Mouse (Mus musculus): Measurements from ENCODE around the gene Eri3. TPM values are rescaled to one million over a fixed set of nuclear protein-coding genes. Genes with fewer than 3 reads are reported as not detected.
A peak's percentile ranks its signal among the peaks of the same experiment; 100 is the strongest.

The Eri3 gene
- polyA plus RNA-seq, 1 experiment from 2014 or later = 140 TPM

DNA sequence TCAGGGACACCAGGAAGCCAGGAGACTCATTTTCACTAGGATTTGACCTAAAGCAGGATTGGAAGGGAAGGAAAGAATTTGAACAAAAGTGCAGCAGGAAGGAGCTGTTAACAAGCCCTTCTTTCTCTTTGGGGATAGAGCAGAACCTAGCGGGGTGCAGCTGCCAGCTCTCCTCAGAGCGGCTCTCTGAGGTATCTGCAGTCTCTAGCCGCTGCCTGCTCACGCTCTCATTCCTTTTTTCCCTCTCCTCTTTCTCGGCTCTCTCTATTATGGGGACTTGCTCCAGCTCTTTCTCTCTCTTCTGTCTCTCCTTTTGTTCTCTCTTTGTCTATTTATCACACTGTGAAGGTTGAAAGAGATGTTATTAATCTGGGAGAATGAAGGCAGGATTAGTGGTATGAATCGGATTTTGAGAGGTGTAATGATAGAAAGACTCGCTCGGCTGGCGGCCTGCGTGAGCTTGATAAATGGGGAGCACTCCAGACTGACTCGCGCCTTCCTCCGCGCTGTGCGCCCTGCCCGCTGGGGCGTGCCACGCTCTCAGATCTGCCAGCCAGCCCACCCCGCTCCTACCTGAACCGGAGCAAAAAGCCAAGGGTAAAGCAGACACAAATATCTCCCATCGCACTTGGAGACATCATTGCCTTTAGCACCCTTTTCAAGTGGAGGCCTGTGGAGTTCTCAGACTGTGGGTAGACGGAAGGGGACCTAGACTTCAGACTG, 86.9 kb downstream of the Eri3 start:
- H3K4me2 ChIP-seq (ENCODE audit: low read depth, severe bottlenecking) = no peak overlapping the region
- no peak overlapping the region for H3K27ac ChIP-seq (replicated peaks; ENCODE audit: low read depth, low read length)
- DNase-seq (ENCODE audit: low spot score) (no peak), ATAC-seq (ENCODE audit: insufficient number of reproducible peaks, low FRiP score, low TSS enrichment, low read depth) (no peak)
- no peaks in the 10 kb centered on the region for H3K4me1 ChIP-seq (ENCODE audit: control insufficient read depth, insufficient read depth, low read length)
- no peak overlapping the region for H3K9ac ChIP-seq (ENCODE audit: low read length)
- H3K9me3 ChIP-seq (ENCODE audit: control insufficient read depth, low read length) = no peaks in the 10 kb centered on the region
- H3K27me3 ChIP-seq (ENCODE audit: control insufficient read depth, insufficient read depth, low read length) = no peaks in the 10 kb centered on the region
- no peak overlapping the region for H3K4me3 ChIP-seq (ENCODE audit: low read depth, low read length)
- WGBS = 81% methylated on average over 22 of the region's 22 CpGs
- no peaks in the 10 kb centered on the region; the same call in 1 of the 2 replicates for H3K36me3 ChIP-seq (ENCODE audit: control insufficient read depth, insufficient read depth, low read length)

DNA sequence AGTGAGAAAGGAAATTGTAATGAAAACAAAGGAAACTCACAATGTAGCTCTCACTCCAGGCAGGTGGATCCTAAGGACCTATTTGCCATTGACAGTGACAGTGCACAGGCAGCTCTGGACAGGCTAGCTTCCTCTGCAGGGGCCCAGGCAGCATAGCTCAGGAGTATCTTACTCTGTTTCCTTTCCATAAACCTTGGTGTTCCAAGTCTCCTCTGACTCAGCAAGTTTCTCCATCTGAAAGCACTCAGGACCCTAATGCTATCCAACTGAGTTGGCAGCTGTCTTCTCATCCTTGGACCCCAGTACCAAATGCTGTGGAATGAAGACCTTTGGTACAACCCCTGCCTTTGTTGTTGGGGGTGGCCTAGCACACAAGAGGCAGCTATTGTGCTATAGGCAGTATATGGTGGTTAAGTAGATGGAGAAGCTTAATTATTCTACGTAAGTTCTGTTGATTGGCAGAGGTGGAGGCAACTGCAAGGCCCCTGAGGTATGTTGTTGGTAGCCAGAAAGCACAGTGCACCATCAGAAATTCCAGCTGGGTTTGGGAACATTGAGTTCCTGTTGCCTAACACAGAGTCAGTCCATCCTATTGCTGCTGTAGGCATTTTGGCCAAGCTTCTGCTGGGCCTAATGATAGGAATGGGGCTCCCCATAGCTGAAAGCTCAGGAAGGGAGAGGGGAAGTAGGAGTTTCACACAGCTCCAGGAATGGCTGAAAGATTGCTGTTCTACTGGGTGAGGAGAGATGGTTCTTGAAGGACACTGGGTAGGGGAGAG, 90.9 kb downstream of the Eri3 start:
- WGBS = 86% methylated on average over 1 of the region's 1 CpGs
- H3K4me3 ChIP-seq (ENCODE audit: low read depth, low read length) = no peak overlapping the region
- H3K9ac ChIP-seq (ENCODE audit: low read length) = no peak overlapping the region
- DNase-seq (ENCODE audit: low spot score) (no peak), ATAC-seq (ENCODE audit: insufficient number of reproducible peaks, low FRiP score, low TSS enrichment, low read depth) (no peak)
- H3K9me3 ChIP-seq (ENCODE audit: control insufficient read depth, low read length) = no peaks in the 10 kb centered on the region
- no peaks in the 10 kb centered on the region for H3K27me3 ChIP-seq (ENCODE audit: control insufficient read depth, insufficient read depth, low read length)
- no peaks in the 10 kb centered on the region for H3K36me3 ChIP-seq (ENCODE audit: control insufficient read depth, insufficient read depth, low read length)
- H3K4me1 ChIP-seq (ENCODE audit: control insufficient read depth, insufficient read depth, low read length) = peaks cover 16% of the 10 kb centered on the region
- no peak overlapping the region for H3K4me2 ChIP-seq (ENCODE audit: low read depth, severe bottlenecking)
- H3K27ac ChIP-seq (replicated peaks; ENCODE audit: low read depth, low read length) = no peak overlapping the region

DNA sequence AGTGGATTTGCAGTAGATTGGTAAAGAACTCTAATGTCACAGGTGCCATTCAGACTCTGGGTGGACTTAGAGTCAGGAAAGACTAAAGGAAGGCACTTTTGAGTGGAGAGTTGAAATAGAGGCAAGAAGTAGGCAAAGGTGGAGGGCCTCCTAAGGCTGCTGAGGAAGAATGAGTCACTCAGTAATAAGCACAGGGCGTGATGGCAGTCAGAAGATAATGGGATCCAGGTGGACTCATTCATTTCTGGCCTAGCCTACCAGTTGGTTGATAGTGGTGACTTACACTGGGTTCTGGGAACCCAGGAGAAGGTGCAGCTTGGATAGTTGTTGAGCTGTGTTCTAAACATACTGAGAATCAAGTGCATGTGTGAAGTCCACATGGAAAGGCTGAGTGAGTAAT, 91.6 kb downstream of the Eri3 start:
- H3K4me1 ChIP-seq (ENCODE audit: control insufficient read depth, insufficient read depth, low read length) = peaks cover 21% of the 10 kb centered on the region
- WGBS = 64% methylated on average over 1 of the region's 1 CpGs

DNA sequence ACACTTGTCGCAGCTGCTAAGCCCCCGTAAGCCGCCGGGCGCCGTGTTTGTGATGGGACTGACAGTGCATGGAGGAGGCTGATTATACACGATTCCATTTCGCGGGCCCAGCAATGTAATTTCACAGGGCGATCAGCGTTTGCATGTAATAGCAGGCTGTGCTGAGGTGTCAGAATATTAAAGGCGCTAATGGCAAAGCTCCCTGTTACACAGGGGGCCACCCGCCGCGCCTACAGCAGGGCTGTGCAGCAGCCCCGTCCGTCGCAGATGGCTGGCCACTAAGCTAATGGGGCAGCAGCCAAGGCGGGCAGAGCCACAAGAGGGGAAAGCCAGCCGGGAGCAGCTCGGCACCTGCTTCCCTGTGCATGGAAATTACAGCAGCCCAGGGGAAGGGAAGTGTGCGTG, 94.9 kb downstream of the Eri3 start:
- Histone ChIP-seq H3K9ac (ENCODE audit: low read length) (no peak overlapping the region), H3K4me2 (ENCODE audit: low read depth, severe bottlenecking) (no peak overlapping the region), H3K27me3 (ENCODE audit: control insufficient read depth, insufficient read depth, low read length) (no peaks in the 10 kb centered on the region), H3K36me3 (ENCODE audit: control insufficient read depth, insufficient read depth, low read length) (no peaks in the 10 kb centered on the region), H3K4me1 (ENCODE audit: control insufficient read depth, insufficient read depth, low read length) (peaks cover 49% of the 10 kb centered on the region), H3K27ac (replicated peaks; ENCODE audit: low read depth, low read length) (no peak overlapping the region), H3K9me3 (ENCODE audit: control insufficient read depth, low read length) (no peaks in the 10 kb centered on the region), H3K4me3 (ENCODE audit: low read depth, low read length) (no peak overlapping the region)
- 47% methylated on average over 22 of the region's 22 CpGs for WGBS
- DNase-seq (ENCODE audit: low spot score) (no peak), ATAC-seq (ENCODE audit: insufficient number of reproducible peaks, low FRiP score, low TSS enrichment, low read depth) (no peak; the same call in 1 of the 2 replicates)

More for the DNA sequence above, 91.6 kb downstream of the Eri3 start:
- H3K27ac ChIP-seq (replicated peaks; ENCODE audit: low read depth, low read length) = no peak overlapping the region
- no peak overlapping the region for H3K9ac ChIP-seq (ENCODE audit: low read length)
- no peak for ATAC-seq (ENCODE audit: insufficient number of reproducible peaks, low FRiP score, low TSS enrichment, low read depth)
- no peaks in the 10 kb centered on the region for H3K27me3 ChIP-seq (ENCODE audit: control insufficient read depth, insufficient read depth, low read length)
- H3K4me2 ChIP-seq (ENCODE audit: low read depth, severe bottlenecking) = no peak overlapping the region
- H3K4me3 ChIP-seq (ENCODE audit: low read depth, low read length) = no peak overlapping the region
- no peaks in the 10 kb centered on the region for H3K9me3 ChIP-seq (ENCODE audit: control insufficient read depth, low read length)
- H3K36me3 ChIP-seq (ENCODE audit: control insufficient read depth, insufficient read depth, low read length) = no peaks in the 10 kb centered on the region
- DNase-seq (ENCODE audit: low spot score) = no peak

DNA sequence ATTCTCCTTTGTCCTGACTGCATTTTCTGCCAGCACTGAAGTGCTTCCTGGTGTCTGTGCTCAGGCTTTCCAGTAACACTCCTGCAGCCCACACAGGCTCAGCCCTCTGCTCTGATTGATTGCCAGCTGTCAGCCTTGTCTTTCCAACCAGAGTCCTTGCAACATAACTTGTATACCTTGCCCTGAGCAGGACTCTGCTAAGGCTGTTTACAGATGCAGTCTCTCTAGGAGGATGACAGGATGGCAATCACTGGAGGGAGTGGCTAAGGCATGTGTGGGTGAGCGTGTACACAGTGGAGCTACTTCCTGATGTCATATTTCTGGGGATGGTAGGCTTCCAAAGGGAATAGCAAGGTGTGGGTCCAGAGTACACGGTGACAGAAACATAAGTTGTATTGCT, 95.7 kb downstream of the Eri3 start:
- ATAC-seq (ENCODE audit: insufficient number of reproducible peaks, low FRiP score, low TSS enrichment, low read depth) = no peak
- Histone ChIP-seq H3K36me3 (ENCODE audit: control insufficient read depth, insufficient read depth, low read length) (no peaks in the 10 kb centered on the region), H3K27me3 (ENCODE audit: control insufficient read depth, insufficient read depth, low read length) (no peaks in the 10 kb centered on the region), H3K27ac (replicated peaks; ENCODE audit: low read depth, low read length) (no peak overlapping the region), H3K9me3 (ENCODE audit: control insufficient read depth, low read length) (no peaks in the 10 kb centered on the region), H3K4me1 (ENCODE audit: control insufficient read depth, insufficient read depth, low read length) (peaks cover 52% of the 10 kb centered on the region), H3K4me2 (ENCODE audit: low read depth, severe bottlenecking) (no peak overlapping the region), H3K4me3 (ENCODE audit: low read depth, low read length) (no peak overlapping the region), H3K9ac (ENCODE audit: low read length) (no peak overlapping the region)
- WGBS = 83% methylated on average over 2 of the region's 2 CpGs
- DNase-seq (ENCODE audit: low spot score) = no peak

DNA sequence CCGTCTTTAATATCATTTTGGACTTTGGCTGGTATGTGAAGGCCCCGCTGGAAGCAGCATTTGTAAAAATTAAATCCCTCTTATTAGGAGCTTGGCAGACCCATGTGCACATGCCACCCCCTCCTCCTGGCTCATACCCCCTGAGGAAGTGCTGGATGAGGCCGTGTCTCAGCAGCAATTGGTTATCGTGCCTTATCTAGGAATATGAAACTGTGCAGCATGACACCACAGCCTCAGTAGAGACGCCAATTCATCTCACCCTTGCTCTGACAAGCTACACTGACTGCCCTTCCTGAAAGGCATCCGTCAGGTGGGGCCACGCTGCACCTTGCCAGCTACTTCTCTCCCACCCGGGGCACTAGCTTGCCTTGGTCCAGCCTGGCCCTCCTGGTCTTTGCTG, 96.3 kb downstream of the Eri3 start:
- ATAC-seq (ENCODE audit: insufficient number of reproducible peaks, low FRiP score, low TSS enrichment, low read depth) (no peak), DNase-seq (ENCODE audit: low spot score) (no peak)
- no peak overlapping the region for H3K9ac ChIP-seq (ENCODE audit: low read length)
- H3K4me2 ChIP-seq (ENCODE audit: low read depth, severe bottlenecking) = no peak overlapping the region
- H3K4me3 ChIP-seq (ENCODE audit: low read depth, low read length) = no peak overlapping the region
- WGBS = 81% methylated on average over 8 of the region's 8 CpGs
- H3K27me3 ChIP-seq (ENCODE audit: control insufficient read depth, insufficient read depth, low read length) = no peaks in the 10 kb centered on the region
- H3K36me3 ChIP-seq (ENCODE audit: control insufficient read depth, insufficient read depth, low read length) = no peaks in the 10 kb centered on the region
- H3K9me3 ChIP-seq (ENCODE audit: control insufficient read depth, low read length) = no peaks in the 10 kb centered on the region
- H3K4me1 ChIP-seq (ENCODE audit: control insufficient read depth, insufficient read depth, low read length) = peaks cover 56% of the 10 kb centered on the region
- no peak overlapping the region for H3K27ac ChIP-seq (replicated peaks; ENCODE audit: low read depth, low read length)

DNA sequence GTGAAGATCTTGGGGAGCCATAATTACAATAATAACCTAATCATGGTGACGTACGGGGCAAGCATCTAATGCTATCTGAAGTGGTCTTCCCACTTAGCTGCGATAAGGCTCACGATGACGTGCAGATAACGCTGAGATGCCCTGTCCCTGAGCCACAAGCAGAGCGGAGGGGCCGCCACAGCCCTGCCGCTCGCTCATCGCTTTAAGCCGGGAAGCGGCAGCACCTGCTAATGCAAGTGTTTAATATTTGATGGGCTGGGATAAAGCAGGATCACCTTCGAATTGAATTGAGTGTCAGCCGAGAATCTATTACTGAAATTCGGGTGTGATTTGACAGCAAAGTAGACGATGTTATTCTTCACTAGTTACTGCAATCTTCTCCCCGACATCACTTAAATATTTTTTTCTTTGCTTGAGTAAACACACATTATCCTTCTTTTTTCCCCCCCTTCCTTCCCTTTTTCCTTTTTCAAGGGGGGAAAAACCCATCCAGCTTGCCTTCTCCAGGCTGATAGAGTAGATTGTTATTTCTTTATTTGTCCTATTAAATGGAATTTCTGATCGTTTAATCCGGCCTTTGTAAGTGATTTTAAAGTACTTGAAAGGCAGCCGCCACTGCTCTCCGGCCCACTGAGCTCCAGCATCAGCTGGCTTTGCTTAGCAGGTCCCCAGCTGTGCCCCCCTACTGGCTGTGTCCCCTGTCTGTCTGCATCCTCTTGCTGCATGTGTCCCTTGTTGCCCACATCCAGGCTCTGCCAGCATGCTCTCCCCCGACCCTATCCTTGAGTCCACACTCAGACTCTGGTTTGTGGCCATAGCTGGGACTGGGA, 97.0 kb downstream of the Eri3 start:
- Histone ChIP-seq H3K9ac (ENCODE audit: low read length) (no peak overlapping the region), H3K27ac (replicated peaks; ENCODE audit: low read depth, low read length) (no peak overlapping the region), H3K4me3 (ENCODE audit: low read depth, low read length) (no peak overlapping the region), H3K4me2 (ENCODE audit: low read depth, severe bottlenecking) (no peak overlapping the region), H3K27me3 (ENCODE audit: control insufficient read depth, insufficient read depth, low read length) (no peaks in the 10 kb centered on the region), H3K36me3 (ENCODE audit: control insufficient read depth, insufficient read depth, low read length) (no peaks in the 10 kb centered on the region), H3K9me3 (ENCODE audit: control insufficient read depth, low read length) (no peaks in the 10 kb centered on the region), H3K4me1 (ENCODE audit: control insufficient read depth, insufficient read depth, low read length) (peaks cover 62% of the 10 kb centered on the region)
- DNase-seq (ENCODE audit: low spot score) (no peak), ATAC-seq (ENCODE audit: insufficient number of reproducible peaks, low FRiP score, low TSS enrichment, low read depth) (no peak)
- 71% methylated on average over 23 of the region's 23 CpGs for WGBS

DNA sequence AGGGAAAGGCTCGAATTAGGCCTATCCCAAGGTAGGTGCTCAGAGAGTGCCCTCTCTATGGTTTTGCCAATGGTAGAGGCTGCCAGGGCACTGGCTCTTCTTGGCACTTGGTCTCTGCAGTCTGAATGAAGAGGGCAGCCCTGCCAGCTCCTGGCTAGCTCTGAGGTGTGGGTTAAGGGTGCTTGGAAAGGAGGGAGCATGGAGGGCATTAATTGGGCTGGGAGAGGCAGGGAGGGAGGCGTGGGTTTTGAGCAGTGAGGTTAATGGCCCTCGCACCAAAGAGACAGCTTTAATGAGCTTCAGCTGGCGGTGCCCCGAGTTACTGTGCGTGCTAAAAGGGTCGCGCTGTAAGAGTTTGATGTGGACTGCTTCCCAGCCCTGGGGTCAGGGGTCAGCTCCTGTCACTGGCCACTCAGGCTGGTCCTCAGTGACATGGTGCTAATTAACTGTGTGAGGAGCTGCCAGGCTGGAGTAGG, 101.5 kb downstream of the Eri3 start:
- H3K4me3 ChIP-seq (ENCODE audit: low read depth, low read length) = no peak overlapping the region
- no peaks in the 10 kb centered on the region for H3K36me3 ChIP-seq (ENCODE audit: control insufficient read depth, insufficient read depth, low read length)
- 7% methylated on average over 8 of the region's 8 CpGs for WGBS
- DNase-seq (ENCODE audit: low spot score) = peak; percentile 64
- H3K4me1 ChIP-seq (ENCODE audit: control insufficient read depth, insufficient read depth, low read length) = peaks cover 71% of the 10 kb centered on the region
- H3K27ac ChIP-seq (replicated peaks; ENCODE audit: low read depth, low read length) = peak overlapping the region; percentile 25; the same call in 1 of the 2 replicates
- H3K27me3 ChIP-seq (ENCODE audit: control insufficient read depth, insufficient read depth, low read length) = no peaks in the 10 kb centered on the region
- H3K4me2 ChIP-seq (ENCODE audit: low read depth, severe bottlenecking) = no peak overlapping the region
- H3K9ac ChIP-seq (ENCODE audit: low read length) = no peak overlapping the region
- H3K9me3 ChIP-seq (ENCODE audit: control insufficient read depth, low read length) = no peaks in the 10 kb centered on the region
- no peak for ATAC-seq (ENCODE audit: insufficient number of reproducible peaks, low FRiP score, low TSS enrichment, low read depth)

All from limb, embryonic 11.5 days (tissue).